Mouse (Mus musculus) limb, embryonic 10.5 days (tissue): ENCODE measurements around the gene Artn. TPM values are rescaled to one million over a fixed set of nuclear protein-coding genes. Genes with fewer than 3 reads are reported as not detected.

Source experiments
- DNase-seq: peaks from one replicate; pipeline ENCODE4 v3.0.0-alpha.2; 2017; ENCODE audit warnings: low spot score
- H3K27ac ChIP-seq: fragments of 300-500 bp; sonication (generic); 2 replicates; pipeline ENCODE4 v1.5.1; 2016; ENCODE audit warnings: mild to moderate bottlenecking
- H3K27me3 ChIP-seq: fragments of 300-500 bp; sonication (generic); 2 replicates; pipeline ENCODE4 v1.6.1; 2016; ENCODE audit warnings: low read depth, mild to moderate bottlenecking; ENCODE audit not compliant: poor library complexity, severe bottlenecking
- H3K36me3 ChIP-seq: fragments of 300-500 bp; sonication (generic); 2 replicates; pipeline ENCODE4 v1.6.1; 2016; ENCODE audit warnings: mild to moderate bottlenecking, moderate library complexity
- H3K4me1 ChIP-seq: fragments of 300-500 bp; sonication (generic); 2 replicates; pipeline ENCODE4 v1.6.1; 2016
- H3K4me3 ChIP-seq: fragments of 300-500 bp; sonication (generic); 2 replicates; pipeline ENCODE4 v1.5.1; 2016; ENCODE audit warnings: mild to moderate bottlenecking, moderate library complexity
- H3K9me3 ChIP-seq: fragments of 300-500 bp; sonication (generic); replicated peaks from 2 replicates; pipeline ENCODE4 v1.6.1; 2016; ENCODE audit warnings: mild to moderate bottlenecking
- WGBS: fragments of 180-500 bp; shearing (Covaris S2); methylation state at CpG from one replicate; pipeline ENCODE4 v1.1.7; 2016; 5-methylcytosine and 5-hydroxymethylcytosine counted together
- polyA plus RNA-seq: library from polyadenylated mRNA; unstranded; fragments of >200 nt; fragmentation: Nextera tagmentation; extraction: Ambion mirVana; gene quantifications from 2 replicates; pipeline ENCODE4 v1.2.1, GENCODE M21; 2016

Artn gene
- polyA plus RNA-seq, 1 experiment from 2014 or later: 13.5 TPM

DNA sequence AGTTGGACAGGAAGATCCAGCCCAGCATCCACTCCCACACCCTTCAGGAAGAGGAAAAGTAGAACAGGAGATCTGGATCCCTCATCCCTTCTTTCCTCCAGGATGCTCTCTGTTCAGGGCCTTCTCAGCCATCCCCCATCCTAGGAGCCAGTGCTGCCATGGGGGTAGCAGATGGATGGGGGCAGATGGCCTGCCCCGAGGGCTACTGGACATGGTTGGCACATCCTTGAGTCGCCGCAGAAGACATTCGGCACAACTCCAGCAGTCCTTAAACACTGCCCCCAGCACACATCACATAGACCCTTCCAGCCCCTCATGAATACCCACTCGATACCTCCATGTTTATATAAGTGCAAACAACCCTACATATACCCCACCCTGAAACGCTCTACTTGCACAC lies 33.5 kb downstream of the Artn start:
- H3K36me3 ChIP-seq: peaks cover 73% of the 10 kb centered on the region
- DNase-seq: no peak
- no peaks in the 10 kb centered on the region for H3K9me3 ChIP-seq
- peaks cover 10% of the 10 kb centered on the region for H3K4me1 ChIP-seq
- 94% methylated on average over 6 of the region's 6 CpGs for WGBS
- H3K27me3 ChIP-seq: no peaks in the 10 kb centered on the region
- H3K4me3 ChIP-seq: no peak overlapping the region
- no peak overlapping the region for H3K27ac ChIP-seq

DNA sequence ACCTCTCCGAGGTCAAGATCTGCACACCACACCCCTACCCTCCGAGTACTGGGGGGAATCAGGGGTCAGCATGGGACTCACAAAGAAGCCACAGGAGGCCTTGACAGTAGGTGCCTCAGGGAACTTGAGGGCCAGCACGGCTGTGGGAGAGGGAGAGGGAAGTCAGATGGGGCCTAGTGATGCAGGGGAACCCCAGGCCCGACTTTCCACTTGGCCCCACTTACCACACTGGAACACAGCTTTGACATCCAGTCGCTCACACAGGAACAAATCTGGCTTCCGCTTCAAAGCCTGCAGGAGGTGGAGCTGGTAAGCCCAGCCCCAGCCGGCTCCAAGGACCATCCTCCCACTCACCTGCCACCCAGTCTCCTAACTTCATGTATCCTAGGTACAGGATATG lies 34.2 kb downstream of the Artn start:
- H3K27ac ChIP-seq: no peak overlapping the region
- DNase-seq: no peak
- H3K36me3 ChIP-seq: peaks cover 71% of the 10 kb centered on the region
- whole genome bisulfite sequencing: 91% methylated on average over 7 of the region's 7 CpGs
- no peak overlapping the region for H3K4me3 ChIP-seq
- H3K27me3 ChIP-seq: no peaks in the 10 kb centered on the region
- H3K9me3 ChIP-seq: no peaks in the 10 kb centered on the region
- peaks cover 14% of the 10 kb centered on the region for H3K4me1 ChIP-seq

DNA sequence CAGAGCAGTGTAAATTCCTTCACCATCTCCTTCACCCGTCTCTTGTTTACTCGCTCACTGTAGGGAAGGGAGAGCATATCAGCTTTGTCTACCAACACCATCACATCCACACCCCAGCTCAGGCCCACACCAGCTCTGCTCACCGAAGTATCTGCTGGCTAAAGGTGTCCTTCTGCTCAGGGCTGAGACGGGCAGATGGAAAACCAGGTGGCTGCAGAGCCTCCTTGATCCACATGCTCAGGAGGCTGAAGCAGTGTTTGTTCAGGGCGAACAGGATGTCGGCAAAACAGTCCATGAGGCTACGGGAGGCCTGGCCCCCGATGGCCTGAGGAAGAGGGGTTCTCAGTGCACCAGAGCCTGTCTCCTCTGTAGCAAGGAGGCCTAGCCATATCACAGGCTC lies 35.0 kb downstream of the Artn start:
- H3K36me3 ChIP-seq: peaks cover 71% of the 10 kb centered on the region
- no peak for DNase-seq
- H3K27ac ChIP-seq: no peak overlapping the region
- H3K4me1 ChIP-seq: peaks cover 14% of the 10 kb centered on the region
- H3K4me3 ChIP-seq: no peak overlapping the region
- WGBS: 93% methylated on average over 8 of the region's 8 CpGs
- H3K9me3 ChIP-seq: no peaks in the 10 kb centered on the region
- H3K27me3 ChIP-seq: no peaks in the 10 kb centered on the region

DNA sequence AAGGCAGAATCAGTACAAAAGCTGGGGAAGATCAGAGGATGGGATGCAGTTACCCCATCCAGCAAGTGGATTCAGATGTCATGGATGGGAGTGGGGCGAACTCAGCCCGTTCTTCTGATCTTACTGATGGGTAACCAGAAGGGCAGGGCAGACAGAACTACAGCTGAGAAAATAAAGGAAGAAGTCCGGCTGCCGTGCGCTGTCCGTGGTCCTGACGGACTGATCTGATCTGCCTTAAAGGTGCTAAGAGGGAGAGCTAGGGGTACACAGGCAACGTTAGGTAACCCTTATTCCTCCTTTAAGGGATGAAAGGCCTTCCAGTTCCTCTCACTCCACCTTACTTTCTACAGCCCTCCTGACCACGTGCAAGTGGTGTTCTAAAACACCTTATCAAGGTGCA lies 36.2 kb downstream of the Artn start:
- H3K36me3 ChIP-seq: peaks cover 67% of the 10 kb centered on the region
- DNase-seq: peak; percentile 79

DNA sequence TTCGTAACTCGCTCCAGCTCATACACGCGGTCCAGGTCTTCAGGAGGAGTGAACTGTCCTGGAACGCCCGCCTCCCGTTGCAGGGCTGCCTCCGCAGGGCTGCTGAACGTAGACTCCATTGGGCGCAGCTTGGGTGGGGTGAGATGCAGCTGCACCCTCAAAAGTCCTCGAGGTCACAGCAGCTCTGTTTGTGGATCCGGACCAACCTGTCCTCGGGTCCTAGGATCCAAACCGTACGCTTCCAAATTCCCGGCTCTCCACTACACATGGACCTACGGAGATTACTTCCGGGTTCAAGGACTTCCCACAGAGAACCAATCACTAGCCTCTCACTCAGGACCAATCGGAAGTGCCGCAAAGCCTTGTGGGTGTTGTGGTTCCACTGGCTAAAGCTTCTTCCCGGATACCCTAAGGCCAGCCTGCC lies 37.8 kb downstream of the Artn start, which contains the start of gene Dph2:
Dph2 (minus strand) TSS at position 295 of the 424 bp plus-strand sequence.
- Histone ChIP-seq H3K4me3 (peak within 1 kb of the TSS; percentile 85), H3K9me3 (no peaks in the 10 kb centered on the region), H3K27me3 (no peaks in the 10 kb centered on the region), H3K27ac (peak within 1 kb of the TSS; percentile 27; the same call in 1 of the 2 replicates), H3K4me1 (peaks cover 21% of the 10 kb centered on the region), H3K36me3 (peaks cover 51% of the 10 kb centered on the region)
- DNase-seq: peak; percentile 79
- WGBS: 0% methylated on average over 21 of the region's 21 CpGs

More for the DNA sequence above, 36.2 kb downstream of the Artn start:
- Histone ChIP-seq H3K4me1 (peaks cover 14% of the 10 kb centered on the region), H3K27me3 (no peaks in the 10 kb centered on the region), H3K27ac (no peak overlapping the region), H3K4me3 (no peak overlapping the region), H3K9me3 (no peaks in the 10 kb centered on the region)
- 20% methylated on average over 9 of the region's 9 CpGs for WGBS

DNA sequence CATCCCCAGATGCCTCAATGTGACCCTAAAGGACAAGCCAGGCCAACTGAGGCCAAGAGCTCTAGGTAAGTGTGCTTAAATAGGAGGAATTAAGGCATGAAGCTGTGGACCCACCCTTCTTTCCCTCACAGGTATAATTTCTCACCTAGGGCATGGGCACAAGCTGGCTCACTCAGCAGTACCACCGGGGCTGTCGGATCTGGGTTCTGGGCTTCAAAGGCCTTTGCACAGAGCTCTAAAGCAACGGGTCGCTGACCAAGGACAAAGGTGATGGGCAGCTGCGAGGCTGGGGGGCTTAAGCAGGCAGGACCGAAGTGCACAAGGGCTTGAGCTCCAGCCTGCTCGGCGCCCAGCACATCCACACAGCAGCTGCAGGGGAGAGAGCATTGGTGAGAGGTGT lies 38.8 kb downstream of the Artn start:
- no peaks in the 10 kb centered on the region for H3K9me3 ChIP-seq
- peaks cover 31% of the 10 kb centered on the region for H3K4me1 ChIP-seq
- 88% methylated on average over 8 of the region's 8 CpGs for WGBS
- H3K27me3 ChIP-seq: no peaks in the 10 kb centered on the region
- H3K4me3 ChIP-seq: peak overlapping the region; percentile 85
- H3K27ac ChIP-seq: no peak overlapping the region
- H3K36me3 ChIP-seq: peaks cover 44% of the 10 kb centered on the region
- DNase-seq: no peak

DNA sequence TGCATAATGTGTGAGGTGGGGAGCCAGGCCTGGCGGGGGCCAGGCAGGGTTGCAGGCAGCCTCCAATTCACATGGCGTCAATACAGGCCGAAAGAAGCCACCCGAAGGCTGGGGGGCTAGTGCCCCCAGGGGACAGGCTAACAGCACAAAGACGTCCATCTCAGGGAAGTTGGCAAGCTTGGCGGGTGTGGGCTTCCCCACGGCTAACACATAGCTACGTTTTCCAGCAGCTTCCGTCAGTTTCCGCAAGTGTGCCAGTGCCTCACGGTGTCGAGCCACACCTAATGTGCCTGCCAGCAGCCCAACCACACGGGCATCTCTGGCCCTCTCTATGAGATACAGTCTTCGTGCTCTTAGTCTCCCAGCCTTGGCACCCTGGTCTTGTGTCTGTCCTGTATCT lies 39.5 kb downstream of the Artn start:
- Histone ChIP-seq H3K27ac (no peak overlapping the region), H3K4me3 (no peak overlapping the region), H3K36me3 (peaks cover 44% of the 10 kb centered on the region), H3K27me3 (no peaks in the 10 kb centered on the region), H3K9me3 (no peaks in the 10 kb centered on the region), H3K4me1 (peaks cover 34% of the 10 kb centered on the region)
- 94% methylated on average over 14 of the region's 14 CpGs for WGBS
- DNase-seq: no peak

DNA sequence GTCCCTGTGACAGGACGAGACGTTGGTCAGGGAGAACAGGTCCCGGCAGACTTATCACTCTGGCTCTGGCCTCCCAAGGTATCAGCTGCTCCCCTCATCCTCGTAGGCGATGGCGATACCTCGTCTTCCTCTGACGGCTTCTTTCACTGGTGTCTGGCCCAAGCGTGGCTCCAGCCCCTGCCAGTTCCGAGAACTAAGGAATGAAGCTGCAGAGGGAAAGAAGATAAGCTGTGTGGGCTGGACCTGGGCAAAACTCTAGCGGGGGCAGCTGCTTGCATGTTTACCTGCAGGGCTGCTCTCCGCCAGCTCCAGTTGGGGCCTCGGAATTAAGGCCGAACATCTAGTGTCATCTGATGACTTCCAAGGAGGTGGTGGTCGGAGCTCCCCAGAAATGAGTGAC lies 40.1 kb downstream of the Artn start:
- no peak for DNase-seq
- no peak overlapping the region for H3K27ac ChIP-seq
- H3K27me3 ChIP-seq: no peaks in the 10 kb centered on the region
- H3K4me1 ChIP-seq: peaks cover 34% of the 10 kb centered on the region
- H3K4me3 ChIP-seq: no peak overlapping the region
- H3K36me3 ChIP-seq: peaks cover 44% of the 10 kb centered on the region
- WGBS: 92% methylated on average over 15 of the region's 15 CpGs
- no peaks in the 10 kb centered on the region for H3K9me3 ChIP-seq

DNA sequence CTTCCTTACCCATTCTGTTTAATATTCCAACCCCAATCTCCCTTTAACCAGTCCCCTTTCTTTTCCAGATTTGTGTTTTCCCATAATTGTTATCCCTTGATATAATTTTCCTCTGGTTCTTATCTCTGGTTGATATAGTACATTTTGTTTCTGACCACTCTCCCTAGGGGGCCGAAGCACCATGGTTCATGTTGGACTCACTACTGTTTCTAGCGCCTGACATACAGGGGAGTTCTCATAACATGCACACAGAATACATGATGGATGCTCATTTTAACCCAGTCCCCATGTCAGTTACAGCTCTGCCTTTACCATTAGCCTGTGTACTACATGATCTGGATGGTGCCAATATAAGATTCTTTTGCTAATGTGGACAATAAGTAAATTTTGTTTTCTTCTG lies 41.6 kb downstream of the Artn start:
- Histone ChIP-seq H3K27me3 (no peaks in the 10 kb centered on the region), H3K4me3 (peak overlapping the region; percentile 93), H3K9me3 (no peaks in the 10 kb centered on the region), H3K27ac (no peak overlapping the region), H3K36me3 (peaks cover 42% of the 10 kb centered on the region), H3K4me1 (peaks cover 47% of the 10 kb centered on the region)
- DNase-seq: no peak
- 77% methylated on average over 2 of the region's 2 CpGs for WGBS

DNA sequence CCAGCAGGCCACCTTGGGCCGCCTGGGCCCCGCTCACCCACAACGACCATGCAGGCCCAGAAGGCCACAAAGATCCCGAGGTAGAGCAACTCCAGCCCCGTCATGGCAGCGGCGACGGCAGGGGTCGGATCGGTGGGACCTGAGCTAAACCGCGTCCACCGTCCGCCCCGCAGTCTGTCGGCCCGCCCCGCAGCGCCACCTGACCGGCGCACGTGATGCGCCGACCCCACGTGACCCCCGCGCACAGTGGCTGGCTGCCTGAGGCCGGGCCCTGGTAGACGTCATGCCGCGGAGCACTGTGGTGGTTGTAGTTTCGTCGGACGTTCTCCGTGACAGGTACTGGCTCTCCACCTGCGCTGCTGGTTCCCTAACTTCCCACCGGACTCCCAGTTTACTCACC lies 42.4 kb downstream of the Artn start, which contains the start of gene Atp6v0b:
Atp6v0b (minus strand) TSS at position 201 of the 400 bp plus-strand sequence.
- DNase-seq: peak; percentile 98
- under 1% methylated on average over 37 of the region's 37 CpGs for WGBS
- Histone ChIP-seq H3K27me3 (no peaks in the 10 kb centered on the region), H3K9me3 (no peaks in the 10 kb centered on the region), H3K4me1 (peaks cover 53% of the 10 kb centered on the region), H3K4me3 (peak within 1 kb of the TSS; percentile 93), H3K27ac (peak within 1 kb of the TSS; percentile 84), H3K36me3 (peaks cover 42% of the 10 kb centered on the region)

DNA sequence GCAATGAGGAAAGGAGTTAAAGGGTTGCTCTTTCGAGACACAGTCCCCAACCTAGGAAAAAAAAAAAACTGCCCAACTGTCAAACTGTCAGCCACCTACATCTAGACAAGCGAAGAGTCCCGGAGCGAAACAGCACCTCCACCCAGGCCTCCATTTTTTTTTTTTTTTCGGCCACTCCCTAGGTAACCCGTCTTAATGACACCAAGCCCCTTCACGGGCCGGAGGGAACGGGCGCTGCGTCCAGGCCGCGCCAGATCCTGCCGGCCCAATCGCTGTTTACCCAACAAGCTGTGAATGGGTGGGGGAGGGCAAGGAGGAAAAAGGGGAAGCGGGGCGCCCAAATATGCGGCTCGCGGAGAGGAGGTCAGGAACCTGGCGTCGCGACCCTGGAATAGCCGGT lies 42.9 kb downstream of the Artn start:
- Histone ChIP-seq H3K27ac (peak overlapping the region; percentile 84), H3K4me1 (peaks cover 55% of the 10 kb centered on the region), H3K36me3 (peaks cover 42% of the 10 kb centered on the region), H3K9me3 (no peaks in the 10 kb centered on the region), H3K27me3 (no peaks in the 10 kb centered on the region), H3K4me3 (peak overlapping the region; percentile 93)
- WGBS: 3% methylated on average over 24 of the region's 24 CpGs
- no peak for DNase-seq

DNA sequence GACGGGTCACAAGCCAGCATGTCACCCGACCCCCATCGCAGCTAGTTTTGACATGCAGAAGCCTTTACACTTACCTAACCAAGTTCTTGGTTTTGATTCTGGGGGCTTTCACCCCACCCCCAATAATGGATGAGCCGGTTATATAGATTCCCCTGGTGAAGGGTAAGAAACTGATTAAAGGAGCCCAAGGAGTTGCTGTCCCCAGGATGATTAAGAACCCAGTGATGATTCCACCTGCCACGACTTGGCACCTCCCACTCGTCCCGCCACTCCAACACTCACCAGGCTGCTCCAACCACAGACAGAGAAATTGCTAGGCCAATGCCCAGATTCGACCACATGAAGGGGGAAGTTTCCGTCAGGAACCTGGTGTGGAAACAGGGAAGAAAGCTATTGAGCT lies 43.6 kb downstream of the Artn start:
- Histone ChIP-seq H3K4me3 (peak overlapping the region; percentile 93), H3K36me3 (peaks cover 47% of the 10 kb centered on the region), H3K27ac (no peak overlapping the region), H3K27me3 (no peaks in the 10 kb centered on the region), H3K4me1 (peaks cover 55% of the 10 kb centered on the region), H3K9me3 (no peaks in the 10 kb centered on the region)
- WGBS: 81% methylated on average over 9 of the region's 9 CpGs
- DNase-seq: no peak

DNA sequence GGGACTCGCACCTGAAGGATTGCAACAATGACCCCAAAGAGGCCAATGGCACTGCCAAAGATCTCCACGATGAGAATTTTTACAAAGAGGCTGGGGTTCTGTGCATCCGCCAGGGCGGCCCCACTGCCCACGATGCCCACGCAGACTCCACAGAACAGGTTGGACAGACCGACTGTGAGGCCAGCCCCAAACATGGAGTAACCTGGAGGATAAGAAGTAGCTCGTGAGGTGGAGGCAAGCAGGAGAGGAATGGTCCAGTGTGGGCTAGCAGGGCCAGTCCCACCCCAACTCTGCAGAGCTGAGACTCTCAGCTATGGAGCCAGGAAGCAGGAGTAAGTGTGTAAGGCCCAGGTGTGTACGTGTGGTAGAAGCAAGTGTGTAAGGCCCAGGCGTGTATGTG lies 44.5 kb downstream of the Artn start:
- Histone ChIP-seq H3K4me1 (peaks cover 54% of the 10 kb centered on the region), H3K27ac (no peak overlapping the region), H3K36me3 (peaks cover 49% of the 10 kb centered on the region), H3K27me3 (no peaks in the 10 kb centered on the region), H3K4me3 (no peak overlapping the region), H3K9me3 (no peaks in the 10 kb centered on the region)
- 94% methylated on average over 10 of the region's 10 CpGs for WGBS
- no peak for DNase-seq

DNA sequence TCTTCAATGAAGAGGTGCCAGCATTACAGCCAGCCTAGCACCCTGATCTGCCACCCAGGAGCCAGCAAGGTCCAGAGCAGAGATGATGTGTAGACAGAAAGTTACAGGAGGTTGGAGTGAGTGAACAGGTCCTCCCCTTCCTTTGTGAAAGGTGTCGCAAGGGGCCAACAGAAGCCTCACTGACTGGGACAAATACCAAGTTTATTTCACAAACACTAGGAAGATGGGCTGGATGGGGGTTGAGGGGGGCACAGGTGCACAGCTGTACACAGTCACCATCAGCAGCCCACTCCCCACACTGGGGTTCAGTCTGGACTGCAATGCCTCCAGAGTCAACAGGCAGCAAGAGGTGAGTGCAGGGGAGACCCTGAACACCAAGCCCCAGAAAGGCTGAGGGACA lies 45.4 kb downstream of the Artn start:
- Histone ChIP-seq H3K9me3 (no peaks in the 10 kb centered on the region), H3K4me3 (peak overlapping the region; percentile 93; the same call in 1 of the 2 replicates), H3K27me3 (no peaks in the 10 kb centered on the region), H3K27ac (no peak overlapping the region), H3K36me3 (peaks cover 49% of the 10 kb centered on the region), H3K4me1 (peaks cover 54% of the 10 kb centered on the region)
- WGBS: 100% methylated on average over 1 of the region's 1 CpGs
- no peak for DNase-seq
